Mouse (Mus musculus): Measurements from ENCODE around the gene Cyb5b.

DNA sequence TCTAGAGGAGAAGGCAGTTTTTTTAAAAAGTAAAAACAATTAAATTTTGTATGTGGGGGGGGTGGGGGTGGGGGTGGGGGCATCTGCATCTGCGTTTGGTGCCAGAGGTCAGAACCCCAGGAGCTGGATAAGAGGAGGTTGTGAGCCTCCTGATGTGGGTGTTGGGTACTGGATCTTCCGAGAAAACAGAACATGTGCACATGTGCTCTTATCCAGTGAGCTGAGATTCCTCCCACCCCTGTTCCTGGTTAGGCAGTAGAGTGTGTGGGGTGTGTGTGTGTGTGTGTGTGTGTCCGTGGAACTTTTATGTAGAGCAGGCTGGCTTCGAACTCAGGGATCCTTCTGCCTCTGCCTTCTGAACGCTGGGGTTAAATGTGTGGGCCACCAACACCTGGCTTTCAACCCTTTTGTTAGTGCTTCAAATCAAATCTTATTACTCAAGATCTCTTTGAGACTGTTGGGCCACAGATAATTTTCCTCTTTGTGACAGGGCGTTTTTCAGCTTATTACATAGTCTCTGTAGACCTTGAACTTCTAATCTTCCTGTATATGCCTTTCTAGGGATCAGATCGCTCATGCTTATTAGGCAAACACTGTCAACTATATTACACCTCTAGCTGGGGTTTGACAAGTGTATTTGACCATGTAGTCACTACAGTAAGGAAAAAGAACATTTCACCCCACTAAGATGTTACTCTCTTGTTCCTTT, 926 bp downstream of the Cyb5b start:
- no peak for TF ChIP-seq POLR2A (IDR thresholded peaks at IDR 0.05; ENCODE audit: borderline replicate concordance, control insufficient read depth, low read depth, low read length)
- TF ChIP-seq CTCF (IDR thresholded peaks at IDR 0.05; ENCODE audit: control insufficient read depth, insufficient read depth, low read length), result no peak
